Mouse (Mus musculus): ENCODE data around the gene Slc23a4. TPM values are rescaled to one million over a fixed set of nuclear protein-coding genes. Genes with fewer than 3 reads are reported as not detected.

The Slc23a4 gene
- polyA plus RNA-seq, 1 experiment from 2014 or later, result 1.1 TPM

DNA sequence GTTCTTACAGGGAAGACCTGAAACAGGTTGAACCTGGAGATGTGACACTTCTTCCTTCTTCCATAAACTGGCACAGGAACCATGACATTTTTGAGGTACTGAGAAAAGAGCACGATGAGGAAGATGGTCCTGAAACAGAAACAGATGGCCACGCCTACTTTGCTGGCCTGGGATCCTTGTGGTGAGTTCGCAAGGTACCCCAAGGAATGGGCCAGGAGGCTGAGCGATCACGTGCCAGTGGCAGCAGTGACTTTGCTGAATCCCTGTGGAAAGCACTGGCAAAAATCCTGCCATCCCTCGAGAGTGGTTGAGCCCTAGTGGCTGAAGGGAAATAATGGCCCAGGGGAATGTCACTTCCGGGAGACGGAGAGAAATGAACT lies 32.4 kb downstream of the Slc23a4 start:
- WGBS, result 38% methylated on average over 8 of the region's 8 CpGs
- Histone ChIP-seq H3K9me3 (replicated peaks) (no peaks in the 10 kb centered on the region), H3K27ac (replicated peaks) (no peak overlapping the region), H3K4me1 (no peaks in the 10 kb centered on the region), H3K27me3 (no peaks in the 10 kb centered on the region), H3K4me3 (replicated peaks) (no peak overlapping the region), H3K4me2 (replicated peaks) (peak overlapping the region; percentile 13; the same call in 1 of the 2 replicates), H3K9ac (no peak overlapping the region), H3K36me3 (no peaks in the 10 kb centered on the region)
- 0 out of 2 replicates have a peak, but pooled peaks have one; percentile 5 for ATAC-seq (ENCODE audit: insufficient number of reproducible peaks, low FRiP score, low TSS enrichment, low read depth)

DNA sequence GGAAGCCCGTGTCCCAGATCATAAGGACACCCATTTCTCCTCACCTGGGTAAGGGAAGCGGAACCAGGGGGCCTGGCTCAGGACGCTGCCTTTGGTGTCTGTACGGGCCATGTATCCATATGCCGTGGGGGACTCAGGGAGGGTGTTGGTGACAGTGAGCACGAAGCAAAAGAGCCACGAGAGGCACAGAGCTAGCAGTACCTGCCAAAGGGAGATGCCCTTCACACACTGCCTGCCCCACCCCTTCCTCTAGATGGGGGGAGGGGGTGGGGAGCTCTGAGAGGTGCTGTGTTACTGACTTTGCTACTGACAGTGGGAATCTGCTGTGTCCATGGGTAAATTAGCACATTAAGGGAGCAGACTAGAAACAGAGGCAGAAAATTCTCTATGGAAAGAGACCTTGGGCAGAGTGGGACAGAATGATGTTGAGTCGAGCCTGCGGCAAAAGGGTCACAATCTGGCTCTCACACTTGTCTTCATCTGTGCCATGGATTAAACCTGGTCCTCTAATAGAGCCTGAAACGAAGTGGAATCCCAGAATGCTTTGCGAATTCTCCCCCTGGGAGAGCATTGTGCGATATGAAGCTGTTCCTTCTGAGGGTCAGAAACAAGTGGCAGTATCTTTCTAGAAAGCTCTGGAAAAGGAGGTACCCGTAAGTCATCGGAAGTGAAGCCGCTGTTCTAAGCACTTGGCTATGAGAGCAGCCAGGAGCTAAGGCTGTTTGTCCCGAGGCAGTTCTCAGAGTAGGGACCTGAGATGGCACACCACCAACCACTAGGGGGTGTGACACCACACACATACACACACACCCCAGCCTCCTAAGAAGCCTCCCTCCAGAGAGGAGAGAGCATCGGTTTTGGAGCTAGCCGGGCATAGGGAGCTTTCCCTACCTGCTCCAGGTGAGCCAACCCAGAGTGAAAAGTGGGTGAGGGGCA lies 33.0 kb downstream of the Slc23a4 start:
- Histone ChIP-seq H3K9me3 (replicated peaks) (no peaks in the 10 kb centered on the region), H3K4me2 (replicated peaks) (peak overlapping the region; percentile 13; the same call in 1 of the 2 replicates), H3K4me1 (no peaks in the 10 kb centered on the region), H3K27me3 (no peaks in the 10 kb centered on the region), H3K27ac (replicated peaks) (no peak overlapping the region), H3K9ac (no peak overlapping the region), H3K36me3 (no peaks in the 10 kb centered on the region), H3K4me3 (replicated peaks) (no peak overlapping the region)
- 0 out of 2 replicates have a peak, but pooled peaks have one; percentile 56 for ATAC-seq (ENCODE audit: insufficient number of reproducible peaks, low FRiP score, low TSS enrichment, low read depth)
- WGBS, result 50% methylated on average over 18 of the region's 18 CpGs

DNA sequence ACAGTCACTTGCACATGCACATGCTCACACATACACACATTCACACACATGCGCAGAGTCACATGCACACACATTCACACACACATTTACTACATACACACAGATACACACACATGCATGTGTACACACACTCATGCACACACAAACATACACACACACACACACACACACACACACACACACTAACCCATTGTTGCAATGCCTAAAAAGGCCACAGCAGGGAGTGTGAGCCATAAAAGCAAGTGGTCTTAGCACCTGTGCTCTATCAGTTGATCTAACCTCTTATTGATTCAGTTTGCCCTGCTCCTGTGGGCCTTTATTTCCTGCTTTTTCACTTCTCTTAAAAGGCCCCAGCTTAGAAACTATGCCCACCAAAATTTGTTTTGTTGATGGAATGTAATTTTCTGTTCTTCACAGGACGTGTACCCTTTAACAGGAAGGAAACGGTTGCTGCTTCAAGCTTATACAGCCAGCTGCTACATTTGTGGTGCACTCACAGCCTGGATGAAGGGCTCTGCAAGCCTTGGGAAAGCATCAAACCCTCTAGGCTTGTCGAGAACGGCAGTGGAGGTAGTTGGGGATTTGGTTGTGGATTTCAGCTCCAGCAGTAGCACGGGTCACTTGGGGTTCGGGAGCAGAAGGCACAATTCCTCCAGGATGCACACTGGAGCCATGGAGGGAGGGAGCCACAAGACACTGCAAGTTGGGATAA lies 36.1 kb downstream of the Slc23a4 start:
- H3K27ac ChIP-seq (replicated peaks), result no peak overlapping the region
- H3K27me3 ChIP-seq, result no peaks in the 10 kb centered on the region
- peaks cover 7% of the 10 kb centered on the region; the same call in 1 of the 2 replicates for H3K4me1 ChIP-seq
- no peak overlapping the region for H3K9ac ChIP-seq
- H3K4me3 ChIP-seq (replicated peaks), result no peak overlapping the region
- H3K36me3 ChIP-seq, result no peaks in the 10 kb centered on the region
- H3K9me3 ChIP-seq (replicated peaks), result no peaks in the 10 kb centered on the region
- H3K4me2 ChIP-seq (replicated peaks), result no peak overlapping the region
- WGBS, result 69% methylated on average over 7 of the region's 7 CpGs
- no peak for ATAC-seq (ENCODE audit: insufficient number of reproducible peaks, low FRiP score, low TSS enrichment, low read depth)

DNA sequence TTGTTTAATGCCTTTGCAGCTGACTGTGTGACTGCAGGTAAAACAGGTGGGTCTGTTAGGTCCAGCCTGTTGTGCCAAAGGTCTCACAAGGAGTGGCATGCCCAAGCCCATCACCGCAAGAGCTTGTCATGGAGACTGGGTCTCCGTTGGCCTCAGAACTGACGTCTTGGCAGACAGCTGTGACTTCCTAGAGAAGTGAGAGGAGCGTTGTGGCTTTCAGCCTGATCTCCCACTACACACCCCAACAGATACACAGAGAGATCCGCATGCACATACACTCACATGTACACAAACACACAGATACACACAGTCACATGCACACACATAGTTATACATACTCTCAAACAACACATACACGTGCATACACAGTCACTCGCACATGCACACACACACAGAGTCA lies 36.7 kb downstream of the Slc23a4 start:
- Histone ChIP-seq H3K4me1 (peaks cover 7% of the 10 kb centered on the region; the same call in 1 of the 2 replicates), H3K27ac (replicated peaks) (no peak overlapping the region), H3K9me3 (replicated peaks) (no peaks in the 10 kb centered on the region), H3K9ac (no peak overlapping the region), H3K4me2 (replicated peaks) (no peak overlapping the region), H3K4me3 (replicated peaks) (no peak overlapping the region), H3K36me3 (no peaks in the 10 kb centered on the region), H3K27me3 (no peaks in the 10 kb centered on the region)
- WGBS, result 83% methylated on average over 7 of the region's 7 CpGs
- ATAC-seq (ENCODE audit: insufficient number of reproducible peaks, low FRiP score, low TSS enrichment, low read depth), result no peak

DNA sequence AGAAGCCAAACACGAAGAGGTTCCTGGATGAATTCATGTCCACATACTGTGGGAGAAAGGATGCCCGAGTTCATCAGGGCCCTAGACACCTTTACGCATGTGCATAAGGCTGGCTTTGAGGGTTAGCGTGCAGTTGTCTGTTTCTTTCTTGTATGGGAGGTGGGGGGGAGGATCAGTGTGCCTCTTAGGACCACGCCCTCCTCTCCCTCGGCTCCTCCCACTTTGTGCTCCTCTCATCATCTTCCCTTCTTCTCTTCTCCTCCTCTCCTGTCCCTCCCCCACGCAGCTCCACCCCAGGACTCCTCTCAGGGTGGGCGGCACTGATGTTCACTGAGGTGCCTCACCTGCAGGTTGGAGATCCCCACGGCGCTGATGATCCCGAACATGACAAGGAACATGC lies 39.7 kb downstream of the Slc23a4 start:
- peak overlapping the region; percentile 45 for H3K4me2 ChIP-seq (replicated peaks)
- no peaks in the 10 kb centered on the region for H3K27me3 ChIP-seq
- no peak overlapping the region for H3K27ac ChIP-seq (replicated peaks)
- H3K4me1 ChIP-seq, result peaks cover 7% of the 10 kb centered on the region; the same call in 1 of the 2 replicates
- 18% methylated on average over 11 of the region's 11 CpGs for WGBS
- peak overlapping the region; percentile 22 for H3K4me3 ChIP-seq (replicated peaks)
- no peak overlapping the region for H3K9ac ChIP-seq
- no peak for ATAC-seq (ENCODE audit: insufficient number of reproducible peaks, low FRiP score, low TSS enrichment, low read depth)
- H3K9me3 ChIP-seq (replicated peaks), result no peaks in the 10 kb centered on the region
- no peaks in the 10 kb centered on the region for H3K36me3 ChIP-seq

DNA sequence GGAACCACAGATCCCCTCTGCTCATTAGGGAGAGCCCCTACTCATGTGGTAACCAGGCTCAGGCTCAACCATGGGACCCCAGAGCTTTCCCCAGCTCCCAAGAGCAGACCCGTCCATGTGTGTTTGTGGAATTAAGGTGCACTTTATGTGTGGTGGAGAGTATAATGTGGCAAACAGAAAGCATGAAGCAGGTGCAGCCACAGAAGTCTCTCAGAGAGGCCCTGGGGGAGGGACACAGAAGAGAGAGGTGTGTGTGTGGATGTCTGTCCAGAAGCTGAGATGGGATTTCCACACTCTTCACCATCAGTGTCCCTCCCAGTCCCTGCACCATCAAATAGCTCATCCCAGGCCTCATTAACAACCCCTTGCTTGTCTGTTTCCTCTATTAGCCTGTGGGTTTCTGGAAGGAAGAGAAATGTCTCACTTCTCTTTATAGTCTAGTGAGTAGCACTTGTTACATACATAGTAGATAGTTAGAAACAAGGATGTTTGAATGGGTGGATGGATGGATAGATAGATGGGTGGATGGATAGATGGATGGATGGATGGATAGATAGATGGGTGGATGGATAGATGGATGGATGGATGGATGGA lies 41.6 kb downstream of the Slc23a4 start:
- no peak overlapping the region for H3K4me2 ChIP-seq (replicated peaks)
- 79% methylated on average over 1 of the region's 1 CpGs for WGBS
- no peak overlapping the region for H3K9ac ChIP-seq
- no peak overlapping the region for H3K27ac ChIP-seq (replicated peaks)
- no peaks in the 10 kb centered on the region for H3K27me3 ChIP-seq
- H3K9me3 ChIP-seq (replicated peaks), result no peaks in the 10 kb centered on the region
- H3K36me3 ChIP-seq, result no peaks in the 10 kb centered on the region
- no peak overlapping the region for H3K4me3 ChIP-seq (replicated peaks)
- no peak for ATAC-seq (ENCODE audit: insufficient number of reproducible peaks, low FRiP score, low TSS enrichment, low read depth)
- H3K4me1 ChIP-seq, result peaks cover 7% of the 10 kb centered on the region; the same call in 1 of the 2 replicates

DNA sequence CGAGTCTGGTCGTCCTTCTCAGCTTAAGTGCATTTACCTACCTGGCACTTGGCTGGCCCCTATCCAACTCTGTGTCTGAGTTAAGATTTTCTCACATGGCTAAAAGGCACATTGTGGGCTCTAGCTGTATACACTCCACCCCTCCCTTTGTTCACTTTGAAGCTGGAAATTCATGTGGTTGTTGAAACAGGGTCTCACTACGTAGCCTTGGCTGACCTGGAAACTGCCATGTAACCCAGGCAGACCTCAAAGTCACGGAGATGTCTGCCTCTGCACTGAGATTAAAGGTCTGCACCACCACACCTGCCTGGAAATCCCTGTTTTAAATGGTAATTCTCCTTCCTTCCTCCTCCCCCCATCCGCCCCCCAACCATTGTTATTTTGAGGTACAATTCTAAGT lies 44.7 kb downstream of the Slc23a4 start:
- H3K27me3 ChIP-seq, result no peaks in the 10 kb centered on the region
- no peaks in the 10 kb centered on the region for H3K36me3 ChIP-seq
- 65% methylated on average over 5 of the region's 5 CpGs for WGBS
- no peak overlapping the region for H3K9ac ChIP-seq
- no peaks in the 10 kb centered on the region for H3K9me3 ChIP-seq (replicated peaks)
- no peak for ATAC-seq (ENCODE audit: insufficient number of reproducible peaks, low FRiP score, low TSS enrichment, low read depth)
- H3K4me3 ChIP-seq (replicated peaks), result no peak overlapping the region
- no peak overlapping the region for H3K27ac ChIP-seq (replicated peaks)
- H3K4me1 ChIP-seq, result peaks cover 4% of the 10 kb centered on the region; the same call in 1 of the 2 replicates
- H3K4me2 ChIP-seq (replicated peaks), result no peak overlapping the region

DNA sequence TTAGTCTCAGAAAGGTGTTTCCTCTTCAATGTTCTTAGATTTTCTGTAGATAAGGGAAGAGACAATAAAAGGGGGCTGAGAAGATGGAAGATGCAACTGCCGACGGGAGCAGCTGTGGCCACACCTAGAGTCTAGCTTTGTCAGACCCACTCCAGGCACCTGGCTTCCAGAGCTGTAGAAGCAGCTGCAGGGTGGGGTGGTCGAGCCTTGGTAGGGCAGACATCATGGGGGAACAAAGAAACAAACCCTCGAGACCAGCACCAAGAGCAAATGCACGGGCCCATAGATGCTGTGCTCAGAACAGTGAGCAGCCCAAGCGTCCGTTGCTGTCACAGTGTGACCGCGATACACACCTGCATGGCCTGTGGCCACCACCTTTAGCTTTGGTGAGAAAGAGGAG lies 45.8 kb downstream of the Slc23a4 start:
- Histone ChIP-seq H3K4me2 (replicated peaks) (no peak overlapping the region), H3K9ac (no peak overlapping the region), H3K27ac (replicated peaks) (no peak overlapping the region), H3K27me3 (no peaks in the 10 kb centered on the region), H3K36me3 (no peaks in the 10 kb centered on the region), H3K4me1 (no peaks in the 10 kb centered on the region), H3K4me3 (replicated peaks) (no peak overlapping the region), H3K9me3 (replicated peaks) (no peaks in the 10 kb centered on the region)
- ATAC-seq (ENCODE audit: insufficient number of reproducible peaks, low FRiP score, low TSS enrichment, low read depth), result no peak
- WGBS, result 83% methylated on average over 9 of the region's 9 CpGs

DNA sequence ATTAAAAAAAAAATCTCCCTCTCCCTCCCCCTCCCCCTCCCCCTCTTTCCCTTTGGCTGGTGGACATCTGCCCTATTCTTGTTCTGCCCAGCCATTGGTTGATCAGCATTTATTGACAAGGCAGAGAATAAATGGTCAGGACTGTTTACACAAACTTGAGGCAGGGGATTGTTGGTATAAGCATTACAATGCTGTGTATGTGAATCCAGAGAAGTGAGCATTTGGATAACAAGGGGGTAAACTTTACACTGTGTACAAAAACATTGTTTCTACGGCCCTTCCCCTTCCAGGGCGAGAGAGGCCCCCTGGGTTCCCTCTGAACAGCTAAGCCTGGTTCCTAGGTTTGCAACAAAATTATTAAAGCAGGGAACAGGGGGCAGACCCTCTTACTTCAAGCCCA lies 46.7 kb downstream of the Slc23a4 start:
- Histone ChIP-seq H3K9me3 (replicated peaks) (no peaks in the 10 kb centered on the region), H3K4me1 (no peaks in the 10 kb centered on the region), H3K36me3 (no peaks in the 10 kb centered on the region), H3K4me3 (replicated peaks) (no peak overlapping the region), H3K9ac (no peak overlapping the region), H3K27me3 (no peaks in the 10 kb centered on the region), H3K4me2 (replicated peaks) (no peak overlapping the region), H3K27ac (replicated peaks) (no peak overlapping the region)
- 76% methylated on average over 2 of the region's 2 CpGs for WGBS
- no peak for ATAC-seq (ENCODE audit: insufficient number of reproducible peaks, low FRiP score, low TSS enrichment, low read depth)

DNA sequence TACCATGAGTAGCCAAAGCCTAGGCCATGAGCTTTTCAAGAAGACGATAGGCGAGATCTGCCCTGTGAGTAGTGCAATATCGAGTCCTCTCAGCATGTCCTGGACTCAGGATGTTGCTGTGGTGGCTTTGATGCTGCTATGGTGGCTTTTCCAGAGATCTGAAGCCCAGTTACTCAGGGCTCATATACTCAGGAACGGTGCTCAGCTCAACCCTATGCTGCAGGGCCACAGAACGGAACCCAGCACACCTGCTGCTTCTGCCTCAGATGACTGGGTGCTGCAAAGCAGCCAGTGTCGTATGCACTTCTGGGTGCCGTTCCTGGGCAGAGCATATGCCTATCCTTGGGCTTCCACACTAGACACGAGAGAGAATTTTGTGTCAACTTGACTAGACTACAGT lies 48.8 kb downstream of the Slc23a4 start:
- no peaks in the 10 kb centered on the region for H3K27me3 ChIP-seq
- H3K4me2 ChIP-seq (replicated peaks), result no peak overlapping the region
- no peaks in the 10 kb centered on the region for H3K9me3 ChIP-seq (replicated peaks)
- 88% methylated on average over 8 of the region's 8 CpGs for WGBS
- ATAC-seq (ENCODE audit: insufficient number of reproducible peaks, low FRiP score, low TSS enrichment, low read depth), result no peak
- H3K9ac ChIP-seq, result no peak overlapping the region
- no peak overlapping the region for H3K27ac ChIP-seq (replicated peaks)
- no peak overlapping the region for H3K4me3 ChIP-seq (replicated peaks)
- no peaks in the 10 kb centered on the region for H3K36me3 ChIP-seq
- no peaks in the 10 kb centered on the region for H3K4me1 ChIP-seq

DNA sequence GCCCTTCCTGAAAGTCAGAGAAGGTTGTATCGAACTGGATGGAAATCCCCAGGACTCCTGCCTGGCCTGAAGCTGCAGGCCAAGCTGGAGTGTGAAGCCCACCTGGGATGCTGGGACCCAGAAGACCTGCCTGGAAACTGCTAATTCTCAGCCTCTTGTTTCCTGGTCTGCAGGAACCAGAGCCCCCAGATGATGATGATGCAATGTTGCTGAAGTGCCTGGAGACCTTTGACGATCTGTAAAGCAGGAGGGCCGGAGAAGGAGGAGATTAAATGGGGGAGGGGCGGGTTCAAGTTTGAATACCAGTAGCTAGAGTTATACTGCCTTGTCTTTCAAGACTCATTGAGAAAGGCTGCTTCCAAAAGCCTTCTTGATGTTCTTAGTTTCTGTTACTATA lies 49.3 kb downstream of the Slc23a4 start:
- H3K9ac ChIP-seq, result no peak overlapping the region
- no peak for ATAC-seq (ENCODE audit: insufficient number of reproducible peaks, low FRiP score, low TSS enrichment, low read depth)
- H3K9me3 ChIP-seq (replicated peaks), result no peaks in the 10 kb centered on the region
- no peak overlapping the region for H3K4me2 ChIP-seq (replicated peaks)
- WGBS, result 41% methylated on average over 4 of the region's 4 CpGs
- H3K4me1 ChIP-seq, result no peaks in the 10 kb centered on the region
- H3K4me3 ChIP-seq (replicated peaks), result no peak overlapping the region
- no peaks in the 10 kb centered on the region for H3K27me3 ChIP-seq
- H3K27ac ChIP-seq (replicated peaks), result no peak overlapping the region
- no peaks in the 10 kb centered on the region for H3K36me3 ChIP-seq
